Mouse (Mus musculus) liver, embryonic 14 days (tissue): Measurements from ENCODE around the gene Fndc3a. TPM values are rescaled to one million over a fixed set of nuclear protein-coding genes. Genes with fewer than 3 reads are reported as not detected.

Source experiments
- polyA plus RNA-seq: library from polyadenylated mRNA; depleted of rRNA; stranded (reverse); fragments of >200 nt; gene quantifications from 2 replicates; pipeline ENCODE4 v1.2.3, GENCODE M21; 2012; rRNA removed

Gene Fndc3a
- 6.1 and 6.5 TPM in 2 replicates for polyA plus RNA-seq

GRCm38 (mm10) chr14:72709710-72710340 is at the start of gene Fndc3a:
Fndc3a (minus strand) TSS chr14:72710003.

GRCm38 (mm10) chr14:72491738-72492137 is 218.1 kb downstream of the Fndc3a start, which contains the start of gene Gm9195:
Gm9195 (minus strand) TSS chr14:72491838.

Other genes with a start within 250 kb of the Fndc3a start
- not detected in 2 replicates for gene Gm9195, start 218.2 kb downstream of the Fndc3a start, polyA plus RNA-seq